Mouse (Mus musculus): ENCODE results near the gene Snrnp70.
A peak's percentile ranks its signal among the peaks of the same experiment; 100 is the strongest.
"Not testable (repeated sequence)": the region's sequence is repeated elsewhere in the genome, so short reads cannot be mapped to it uniquely, and the experiment has no call there.

Snrnp70 gene

GRCm38 (mm10) chr7:45409497-45410163 is 14.1 kb upstream of the Snrnp70 start:
- no peak for DNase-seq (ENCODE audit: low spot score in 2 of 2)

GRCm38 (mm10) chr7:45408949-45409348 is 13.4 kb upstream of the Snrnp70 start:
- DNase-seq (ENCODE audit: low spot score in 2 of 2): no peak

GRCm38 (mm10) chr7:45408351-45408750 is 12.8 kb upstream of the Snrnp70 start:
- DNase-seq (ENCODE audit: low spot score in 2 of 2): no peak

- DNase-seq (ENCODE audit: low spot score in 2 of 2): no peak
Measured at GRCm38 (mm10) chr7:45407836-45408235, 12.3 kb upstream of the Snrnp70 start.

GRCm38 (mm10) chr7:45406157-45407156 is 10.9 kb upstream of the Snrnp70 start:
- DNase-seq (ENCODE audit: low spot score in 2 of 2): no peak

DNA sequence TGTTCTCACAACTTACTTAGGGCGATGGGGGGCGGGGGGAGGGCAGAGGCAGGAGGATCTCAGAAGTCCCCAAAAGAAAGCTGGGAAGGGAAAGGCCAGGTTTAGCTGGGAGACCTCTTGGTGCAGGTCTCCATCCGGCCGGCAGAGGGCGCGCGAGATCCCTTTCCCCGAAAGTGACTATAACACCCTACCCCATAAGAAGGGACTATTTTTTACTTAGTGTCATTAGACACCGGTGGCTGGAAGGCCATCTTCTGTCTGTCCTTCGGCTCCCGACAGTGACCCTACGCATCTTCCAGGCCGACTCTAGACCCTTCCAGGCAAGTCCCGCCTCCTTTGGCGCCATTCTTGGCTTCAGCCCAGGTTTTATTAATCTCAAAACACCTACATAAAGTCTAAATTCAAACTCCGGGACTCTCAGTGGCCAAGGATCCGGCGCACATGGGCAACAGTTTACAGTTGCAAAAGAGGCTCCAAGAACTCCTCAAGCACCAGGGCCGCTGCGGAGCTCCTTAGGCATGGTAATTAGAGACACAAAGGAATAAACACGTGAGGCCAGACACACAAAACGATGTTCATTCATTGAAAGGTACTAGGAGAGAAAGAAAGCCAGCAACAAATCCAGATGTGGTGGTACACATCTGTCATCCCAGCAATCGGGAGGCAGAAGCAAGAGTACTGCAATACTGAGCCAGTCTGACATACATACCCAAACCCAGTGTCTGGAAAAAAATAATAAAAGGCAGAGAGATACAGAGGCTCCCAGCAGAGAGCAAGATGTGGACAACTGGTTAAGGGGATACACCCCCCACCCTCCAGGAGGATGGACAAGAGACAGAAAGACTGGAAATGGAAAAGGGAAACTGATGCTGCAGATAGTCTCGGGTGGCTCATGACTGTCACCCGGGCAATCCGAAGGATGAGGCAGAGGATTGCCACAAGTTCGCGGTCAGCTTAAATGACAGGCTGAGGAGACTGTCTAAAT is 9.8 kb upstream of the Snrnp70 start, which contains the start of gene Kcna7:
TSS of gene Kcna7 (plus strand) at position 563 of the 985 bp plus-strand sequence.
- peak; percentile 61 to 76 for DNase-seq (ENCODE audit: low spot score in 2 of 2)

- peak in 1 of 2 experiments; percentile 59 for DNase-seq (ENCODE audit: low spot score in 2 of 2)
Measured at GRCm38 (mm10) chr7:45403532-45404261, 8.2 kb upstream of the Snrnp70 start.

- DNase-seq (ENCODE audit: low spot score in 2 of 2): no peak
Measured at GRCm38 (mm10) chr7:45401521-45402085, 6.1 kb upstream of the Snrnp70 start.

DNA sequence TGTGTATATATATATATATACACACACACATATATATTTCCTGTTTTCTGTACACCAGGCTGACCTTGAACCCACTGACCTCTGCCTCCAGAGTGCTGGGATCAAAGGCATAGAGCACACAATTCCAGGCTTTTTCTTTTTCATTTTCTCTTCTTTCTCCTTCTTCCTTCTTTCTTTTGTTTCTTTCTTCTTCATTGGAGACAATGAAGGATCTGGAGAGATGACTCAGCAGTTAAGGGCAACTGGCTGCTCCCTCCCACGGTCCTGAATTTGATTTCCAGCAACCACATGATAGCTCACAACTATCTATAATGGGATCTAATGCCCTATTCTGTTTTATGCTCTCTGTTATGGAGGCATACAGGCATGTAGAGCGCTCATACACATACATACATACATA is 1.2 kb upstream of the Snrnp70 start:
- no peak for DNase-seq (ENCODE audit: low spot score in 2 of 2)

- not testable (repeated sequence) for DNase-seq (ENCODE audit: low spot score in 2 of 2)
Measured at GRCm38 (mm10) chr7:45396337-45396775, 814 bp upstream of the Snrnp70 start.

DNA sequence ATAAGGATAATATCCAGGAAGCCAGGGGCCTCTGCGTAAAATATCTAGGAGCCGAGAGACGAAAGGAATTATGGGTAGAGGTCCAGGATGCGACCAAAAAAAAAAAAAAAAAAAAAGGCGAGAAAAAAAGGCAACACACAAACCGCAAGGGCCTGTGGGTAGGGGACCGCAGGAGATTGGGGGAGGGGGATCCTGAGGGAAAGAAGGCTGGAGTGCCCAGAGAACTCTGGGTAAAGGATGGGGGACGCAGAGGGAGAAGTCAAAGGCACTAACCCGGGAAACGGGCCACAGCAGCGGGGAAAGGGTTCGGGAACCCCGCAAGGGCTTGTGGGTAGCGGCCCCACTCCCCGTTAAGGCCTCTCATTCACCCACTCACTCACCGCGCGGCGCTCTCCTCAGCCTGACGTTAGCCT is 407 bp downstream of the Snrnp70 start:
- DNase-seq (ENCODE audit: low spot score in 2 of 2): no peak

GRCm38 (mm10) chr7:45386077-45386476 is 9.5 kb downstream of the Snrnp70 start:
- no peak for DNase-seq (ENCODE audit: low spot score in 2 of 2)

DNA sequence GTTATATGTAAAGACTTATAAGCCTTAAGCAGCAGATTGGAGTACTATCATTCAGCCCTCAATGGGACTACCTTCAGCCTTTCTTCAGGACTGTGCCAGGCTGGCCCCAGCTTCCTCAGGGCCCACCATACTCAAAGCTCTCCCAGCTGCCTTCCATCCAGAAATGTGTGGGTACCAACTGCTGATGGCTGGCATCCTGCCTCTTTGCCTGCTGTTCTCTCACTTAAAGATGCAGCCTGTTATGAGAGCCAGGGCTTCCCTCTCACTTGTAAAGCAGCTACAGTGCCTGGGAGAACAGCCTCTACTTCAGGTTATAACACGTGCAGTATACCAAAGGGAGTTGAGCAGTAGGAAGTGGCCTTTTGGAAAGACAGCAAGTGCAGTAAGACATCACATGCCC is 19.5 kb downstream of the Snrnp70 start:
- DNase-seq (ENCODE audit: low spot score in 2 of 2): no peak

DNA sequence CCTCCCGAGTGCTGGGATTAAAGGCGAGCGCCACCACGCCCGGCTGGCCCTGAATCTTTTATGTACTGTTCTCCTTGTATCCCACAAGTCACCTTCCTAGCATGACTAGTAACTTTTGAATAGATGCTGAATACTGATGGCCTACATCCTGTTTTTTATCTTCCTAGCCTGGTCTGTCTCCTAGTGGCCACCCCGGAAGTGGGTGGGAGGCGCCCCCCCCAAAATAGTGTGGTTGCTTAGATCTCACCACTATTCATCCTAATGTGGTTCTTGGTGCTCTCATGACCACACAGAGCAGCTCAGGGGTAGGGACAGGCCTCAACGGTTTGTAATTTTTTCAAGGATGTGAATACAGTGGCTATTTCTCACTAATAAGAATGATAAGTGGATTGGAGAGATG is 20.9 kb downstream of the Snrnp70 start:
- no peak for DNase-seq (ENCODE audit: low spot score in 2 of 2)

- no peak for DNase-seq (ENCODE audit: low spot score in 2 of 2)
Measured at GRCm38 (mm10) chr7:45372371-45372770, 23.2 kb downstream of the Snrnp70 start.

GRCm38 (mm10) chr7:45370475-45371311 is 24.8 kb downstream of the Snrnp70 start, which contains the start of gene Lin7b:
Gene Lin7b, minus strand, starts transcription at chr7:45370583.
- peak; percentile 81 to 84 for DNase-seq (ENCODE audit: low spot score in 2 of 2)

- peak in 1 of 2 experiments; percentile 6 for DNase-seq (ENCODE audit: low spot score in 2 of 2)
Measured at GRCm38 (mm10) chr7:45369836-45370474, 25.6 kb downstream of the Snrnp70 start.

- no peak for DNase-seq (ENCODE audit: low spot score in 2 of 2)
Measured at GRCm38 (mm10) chr7:45369022-45369745, 26.4 kb downstream of the Snrnp70 start.
